Mouse (Mus musculus): ENCODE results near the gene Smyd3.

- TF ChIP-seq POLR2A (IDR thresholded peaks at IDR 0.05; ENCODE audit: control insufficient read depth, low read depth, low read length) = no peak
- TF ChIP-seq CTCF (IDR thresholded peaks at IDR 0.05; ENCODE audit: control insufficient read depth, insufficient read depth, insufficient replicate concordance, low read depth, low read length) = no peak
Observed at GRCm38 (mm10) chr1:179487990-179488389, 29.9 kb downstream of the Smyd3 start.

Data from testis, adult 2 months (tissue).